Mouse (Mus musculus) CD4-positive, CD25-positive, alpha-beta regulatory T cell (primary cell): Measurements from ENCODE around the gene Kcne3. TPM values are rescaled to one million over a fixed set of nuclear protein-coding genes. Genes with fewer than 3 reads are reported as not detected.

Experiments used
- polyA plus RNA-seq: library from polyadenylated mRNA; unstranded; fragments of 100-300 nt; shearing (Covaris generic); gene quantifications from one replicate; pipeline ENCODE4 v1.2.1, GENCODE M21; 2017

The Kcne3 gene
- polyA plus RNA-seq: not detected

GRCm38 (mm10) chr7:100176269-100176668, at the start of gene Kcne3:
TSS of gene Kcne3 (plus strand) at chr7:100176502.

GRCm38 (mm10) chr7:100159105-100159841, 17.0 kb upstream of the Kcne3 start, which contains the start of gene Lipt2:
TSS of gene Lipt2 (plus strand) at chr7:100159277.

GRCm38 (mm10) chr7:100227158-100227875, 51.0 kb downstream of the Kcne3 start, which contains the start of gene Pgm2l1:
TSS of gene Pgm2l1 (plus strand) at chr7:100227394.

Other genes starting within 250 kb of the Kcne3 start
- gene Rnf169, start 196.1 kb upstream of the Kcne3 start, polyA plus RNA-seq: 11.7 TPM
- gene Chrdl2, start 170.3 kb upstream of the Kcne3 start, polyA plus RNA-seq: not detected
- gene Pold3, start 54.9 kb upstream of the Kcne3 start, polyA plus RNA-seq: 42.5 TPM
- gene Lipt2, start 17.2 kb upstream of the Kcne3 start, polyA plus RNA-seq: 3.8 TPM
- gene Pgm2l1, start 50.9 kb downstream of the Kcne3 start, polyA plus RNA-seq: 4.2 TPM
- gene P4ha3, start 109.0 kb downstream of the Kcne3 start, polyA plus RNA-seq: not detected
- gene C2cd3, start 195.7 kb downstream of the Kcne3 start, polyA plus RNA-seq: 52.9 TPM
- 30.0 TPM for gene Ppme1, start 195.8 kb downstream of the Kcne3 start, polyA plus RNA-seq